Mouse (Mus musculus) ES-E14 (cell line): ENCODE results near the gene Npm3. TPM values are rescaled to one million over a fixed set of nuclear protein-coding genes. Genes with fewer than 3 reads are reported as not detected.

ENCODE experiments used
- DNase-seq: peaks from one replicate; pipeline ENCODE4 v3.0.0-alpha.2; 2013; ENCODE audit warnings: low read depth, low spot score
- H3K27ac ChIP-seq: 2 replicates; pipeline ENCODE4 v1.5.1; 2012; ENCODE audit warnings: low read depth, mild to moderate bottlenecking, low read length, moderate library complexity, mixed read lengths; ENCODE audit not compliant: poor library complexity, insufficient read depth, severe bottlenecking
- H3K36me3 ChIP-seq: 2 replicates; pipeline ENCODE4 v1.6.1; 2012; ENCODE audit warnings: mild to moderate bottlenecking, low read length, moderate library complexity, mixed read lengths; ENCODE audit not compliant: control insufficient read depth, poor library complexity, insufficient read depth, severe bottlenecking
- H3K4me1 ChIP-seq, 2 experiments: fragments of 150-350 bp in 1 of 2; sonication (generic) in 1 of 2; 2 replicates each; pipeline ENCODE4 v1.6.1; 2012; ENCODE audit warnings: low read length in 2 of 2, mild to moderate bottlenecking in 1 of 2, mixed read lengths in 1 of 2; ENCODE audit not compliant: control insufficient read depth in 2 of 2, insufficient read depth in 2 of 2, poor library complexity in 1 of 2
- H3K4me3 ChIP-seq, 2 experiments: fragments of 150-350 bp in 1 of 2; sonication (generic) in 1 of 2; 2 replicates each; pipeline ENCODE4 v1.5.1; 2012; ENCODE audit warnings: low read length in 2 of 2, low read depth in 1 of 2, mild to moderate bottlenecking in 1 of 2, mixed read lengths in 1 of 2; ENCODE audit not compliant: insufficient read depth in 1 of 2, poor library complexity in 1 of 2, severe bottlenecking in 1 of 2
- H3K9ac ChIP-seq: 2 replicates; pipeline ENCODE4 v1.6.1; 2012; ENCODE audit warnings: low read depth, mild to moderate bottlenecking, low read length, mixed read lengths; ENCODE audit not compliant: poor library complexity, insufficient read depth, severe bottlenecking
- H3K9me3 ChIP-seq: fragments of 150-350 bp; sonication (generic); 2 replicates; pipeline ENCODE4 v1.6.1; 2012; ENCODE audit warnings: low read depth, mild to moderate bottlenecking, low read length; ENCODE audit not compliant: control insufficient read depth, insufficient read depth
- CHD2 ChIP-seq: IDR thresholded peaks from 2 replicates; pipeline ENCODE4 v1.6.1; 2014; ENCODE audit warnings: mild to moderate bottlenecking, low read depth, low read length, inconsistent platforms
- HCFC1 ChIP-seq: IDR thresholded peaks from 2 replicates; pipeline ENCODE4 v1.6.1; 2012; ENCODE audit warnings: low read length, inconsistent platforms, borderline replicate concordance; ENCODE audit not compliant: insufficient read depth
- MAFK ChIP-seq: IDR thresholded peaks from 2 replicates; pipeline ENCODE4 v1.6.1; 2014; ENCODE audit warnings: mild to moderate bottlenecking, low read depth, low read length, inconsistent platforms; ENCODE audit not compliant: insufficient read depth
- ZC3H11A ChIP-seq: IDR thresholded peaks from 2 replicates; pipeline ENCODE4 v1.6.1; 2012; ENCODE audit warnings: low read depth, mild to moderate bottlenecking, inconsistent platforms, low read length, borderline replicate concordance
- ZNF384 ChIP-seq: IDR thresholded peaks from 2 replicates; pipeline ENCODE4 v1.6.1; 2012; ENCODE audit warnings: low read depth, low read length, inconsistent platforms
- in situ Hi-C, 2 experiments: fragments of 600-800 bp; cut with MboI; formaldehyde crosslinking; loops; one replicate each; pipeline ENCODE4 v1.15.1; 2025; ENCODE audit warnings: low sequenced_read_pairs in 2 of 2, inconsistent platforms in 1 of 2; ENCODE audit not compliant: unreplicated experiment in 2 of 2
- total RNA-seq: library from RNA; depleted of rRNA; stranded (reverse); fragments of 300-350 nt; gene quantifications from 2 replicates; pipeline ENCODE4 v1.2.3, GENCODE M21; 2012

Gene Npm3
- total RNA-seq, 1 experiment = 142 TPM

DNA sequence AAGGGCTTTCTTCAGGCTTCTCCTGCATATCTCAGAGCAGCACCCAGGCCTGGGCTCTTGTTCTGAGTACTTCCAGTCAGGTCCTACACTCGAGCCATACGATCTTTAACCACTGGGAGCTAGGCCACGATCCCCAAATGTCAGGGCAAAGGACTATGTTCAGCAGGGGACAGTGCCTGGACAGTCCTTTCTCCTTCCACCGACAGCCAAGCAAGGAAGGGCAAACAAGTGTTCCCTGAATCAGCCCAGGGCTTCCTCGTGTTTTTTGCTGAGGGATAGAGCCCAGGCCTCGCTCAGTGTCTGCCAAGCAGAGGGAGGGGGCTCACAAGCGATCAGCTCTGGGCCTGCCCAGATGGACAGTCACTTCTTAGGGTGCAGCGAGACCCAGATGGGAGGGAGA, 19.3 kb downstream of the Npm3 start:
- no peak overlapping the region for H3K27ac ChIP-seq
- TF ChIP-seq ZC3H11A = no peak
- TF ChIP-seq CHD2 = no peak
- no peak for TF ChIP-seq MAFK
- TF ChIP-seq ZNF384 = no peak
- no peak for TF ChIP-seq HCFC1

GRCm38 (mm10) chr19:45727231-45727630, 22.2 kb downstream of the Npm3 start:
- DNase-seq = no peak
- H3K27ac ChIP-seq = no peak overlapping the region
- no peak overlapping the region for H3K9ac ChIP-seq
- in situ Hi-C loops = no loop called here
- no peak overlapping the region for H3K4me3 ChIP-seq
- no peaks in the 10 kb centered on the region for H3K36me3 ChIP-seq
- no peak for TF ChIP-seq HCFC1
- no peak for TF ChIP-seq MAFK
- no peak for TF ChIP-seq ZNF384
- TF ChIP-seq ZC3H11A = no peak
- TF ChIP-seq CHD2 = no peak
- peaks cover 0 to 6% of the 10 kb centered on the region in 2 experiments; a peak in 1 of 4 replicates for H3K4me1 ChIP-seq
- H3K9me3 ChIP-seq = no peaks in the 10 kb centered on the region

More for the DNA sequence above, 19.3 kb downstream of the Npm3 start:
- Histone ChIP-seq H3K9me3 (no peaks in the 10 kb centered on the region), H3K9ac (no peak overlapping the region), H3K4me3 (no peak overlapping the region), H3K36me3 (no peaks in the 10 kb centered on the region), H3K4me1 (peaks cover 0 to 10% of the 10 kb centered on the region in 2 experiments; a peak in 1 of 4 replicates)
- DNase-seq = no peak
- in situ Hi-C loops = no loop called here

- Histone ChIP-seq H3K9me3 (no peaks in the 10 kb centered on the region), H3K9ac (no peak overlapping the region), H3K4me1 (peaks cover 0 to 6% of the 10 kb centered on the region in 2 experiments; a peak in 1 of 4 replicates), H3K4me3 (no peak overlapping the region), H3K27ac (no peak overlapping the region), H3K36me3 (no peaks in the 10 kb centered on the region)
- no peak for TF ChIP-seq MAFK
- TF ChIP-seq ZC3H11A = no peak
- no peak for TF ChIP-seq HCFC1
- TF ChIP-seq ZNF384 = no peak
- no peak for TF ChIP-seq CHD2
- no peak for DNase-seq
- in situ Hi-C loops = no loop called here
Measured at GRCm38 (mm10) chr19:45725677-45726277, 23.6 kb downstream of the Npm3 start.

- DNase-seq = no peak
- peaks cover 0 to 6% of the 10 kb centered on the region in 2 experiments; a peak in 1 of 4 replicates for H3K4me1 ChIP-seq
- no peak overlapping the region for H3K9ac ChIP-seq
- H3K36me3 ChIP-seq = no peaks in the 10 kb centered on the region
- no peak overlapping the region for H3K4me3 ChIP-seq
- in situ Hi-C loops = no loop called here
- H3K9me3 ChIP-seq = no peaks in the 10 kb centered on the region
- no peak overlapping the region for H3K27ac ChIP-seq
- TF ChIP-seq HCFC1 (no peak), ZC3H11A (no peak), ZNF384 (no peak)
Measured at GRCm38 (mm10) chr19:45722188-45722587, 27.2 kb downstream of the Npm3 start.

- Histone ChIP-seq H3K27ac (no peak overlapping the region), H3K36me3 (no peaks in the 10 kb centered on the region), H3K9me3 (no peaks in the 10 kb centered on the region), H3K4me1 (peaks cover 0 to 2% of the 10 kb centered on the region in 2 experiments; a peak in 1 of 4 replicates), H3K4me3 (no peak overlapping the region), H3K9ac (no peak overlapping the region)
- in situ Hi-C loops = no loop called here
- TF ChIP-seq ZC3H11A = no peak
- no peak for TF ChIP-seq ZNF384
- no peak for TF ChIP-seq CHD2
- no peak for TF ChIP-seq HCFC1
- no peak for TF ChIP-seq MAFK
- no peak for DNase-seq
Measured at GRCm38 (mm10) chr19:45718286-45718685, 31.1 kb downstream of the Npm3 start.
